Mouse (Mus musculus) embryonic fibroblast, embryonic 13.5 days (primary cell): ENCODE measurements at regions not wholly inside any gene's neighbourhood (a gene's known extent, or its start where the extent isn't known, plus 50 kb on each side); places are given as distances from the start of the nearest gene placed in this dataset.

Source experiments
- CTCF ChIP-seq: IDR thresholded peaks from 2 replicates; pipeline ENCODE4 v1.5.1; 2011; ENCODE audit warnings: mild to moderate bottlenecking, control low read depth, low read length, moderate library complexity, borderline replicate concordance; ENCODE audit not compliant: insufficient read depth
- POLR2A ChIP-seq: IDR thresholded peaks from 2 replicates; pipeline ENCODE4 v1.6.1; 2011; ENCODE audit warnings: low read depth, mild to moderate bottlenecking, control low read depth, low read length, moderate library complexity

DNA sequence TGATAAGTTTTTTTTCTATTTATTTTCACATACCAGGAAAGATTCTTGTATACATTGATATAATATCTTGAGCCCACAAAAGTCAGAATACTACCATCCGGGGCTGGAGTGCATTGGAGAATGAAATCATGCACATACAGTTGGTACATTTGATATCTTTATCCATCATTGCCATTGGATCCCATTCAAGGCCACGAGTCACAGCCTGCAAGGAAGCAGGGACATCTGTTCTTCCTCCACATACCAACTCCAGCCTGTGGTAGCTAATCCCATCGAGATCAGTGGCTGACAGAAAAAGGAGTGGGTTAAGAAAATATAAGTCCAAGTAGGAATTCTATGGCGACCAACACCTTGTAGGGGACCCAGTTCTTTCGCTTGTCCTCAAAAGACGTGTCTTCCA is 55.5 kb upstream of the Cxcl5 start:
- TF ChIP-seq CTCF: no peak
- TF ChIP-seq POLR2A: no peak
